Mouse (Mus musculus): ENCODE data around the gene Prpf38b. TPM values are rescaled to one million over a fixed set of nuclear protein-coding genes. Genes with fewer than 3 reads are reported as not detected.

Prpf38b gene
- total and polyA plus RNA-seq, 3 experiments: 117 to 226 (median 216) TPM

DNA sequence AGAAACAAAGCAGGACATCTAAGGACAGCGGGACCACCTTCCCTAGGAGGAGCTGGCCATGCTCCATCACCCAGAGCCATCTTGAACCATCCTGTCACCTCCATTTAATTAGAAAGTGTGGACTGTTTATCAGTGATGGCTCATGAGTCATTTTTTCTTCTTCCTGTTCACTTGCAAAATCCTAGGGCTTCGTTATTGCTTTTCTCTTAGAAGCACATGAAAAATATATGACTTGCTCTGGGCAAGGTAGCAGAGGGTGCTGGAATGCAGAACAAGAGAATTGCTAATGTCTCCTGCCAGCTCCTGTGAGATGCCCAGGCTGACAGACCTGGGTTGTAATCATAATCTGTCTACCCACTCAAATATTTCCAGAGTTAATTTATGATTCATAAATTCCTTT is 50.7 kb downstream of the Prpf38b start:
- no peak for TF ChIP-seq TAL1 (conservative IDR thresholded peaks at IDR 0.05; ENCODE audit: low read depth, low read length)
- no peak for TF ChIP-seq POLR2AphosphoS5 (IDR thresholded peaks at IDR 0.05; ENCODE audit: insufficient replicate concordance, low read depth, low read length)
- no peak for TF ChIP-seq GATA1 (IDR thresholded peaks at IDR 0.05; ENCODE audit: borderline replicate concordance, low read length)
- TF ChIP-seq CTCF (IDR thresholded peaks at IDR 0.05; ENCODE audit: low read depth, low read length): no peak
- TF ChIP-seq GATA2 (IDR thresholded peaks at IDR 0.05; ENCODE audit: borderline replicate concordance, low read depth, low read length): no peak
- no peaks in the 10 kb centered on the region for H3K9me3 ChIP-seq (replicated peaks)
- peaks cover 12% of the 10 kb centered on the region; the same call in 1 of the 2 replicates for H3K27me3 ChIP-seq (ENCODE audit: insufficient read depth, low read length)
- H3K4me3 ChIP-seq (ENCODE audit: low read depth, low read length): no peak overlapping the region
- H3K36me3 ChIP-seq (replicated peaks): no peaks in the 10 kb centered on the region
- ATAC-seq (ENCODE audit: extremely low read depth, insufficient number of reproducible peaks, low FRiP score, poor library complexity, severe bottlenecking) (no peak), DNase-seq (ENCODE audit: low spot score) (no peak)
- no peaks in the 10 kb centered on the region for H3K4me1 ChIP-seq (ENCODE audit: insufficient read depth, low read depth, low read length)

DNA sequence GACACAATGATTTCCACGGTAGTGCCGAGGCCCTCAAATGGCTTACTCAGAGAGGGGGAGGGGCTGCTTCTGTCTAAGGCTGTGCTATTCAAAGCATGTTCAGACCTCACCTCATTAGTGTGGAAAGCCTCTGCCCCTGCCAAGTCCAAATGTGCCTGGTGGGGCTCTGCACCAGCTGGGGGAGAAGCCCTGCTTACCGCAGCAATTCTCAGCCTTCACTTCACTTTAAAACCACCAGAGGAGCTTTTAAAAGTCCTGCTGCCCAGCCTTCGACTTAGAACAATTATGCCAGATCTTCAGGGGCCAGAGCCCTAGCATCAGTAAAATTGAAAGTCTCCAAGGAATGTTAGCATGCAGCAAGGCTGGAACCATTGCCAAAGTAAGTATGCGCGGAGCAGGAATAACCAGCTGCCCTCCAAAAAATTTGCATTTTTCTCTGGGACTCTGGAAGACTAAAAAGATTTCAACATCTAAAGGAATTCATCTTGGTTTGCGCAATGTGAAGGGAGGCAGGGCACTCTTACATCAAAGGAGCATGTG is 53.2 kb downstream of the Prpf38b start:
- DNase-seq (ENCODE audit: low spot score) (no peak), ATAC-seq (ENCODE audit: extremely low read depth, insufficient number of reproducible peaks, low FRiP score, poor library complexity, severe bottlenecking) (no peak)
- no peak for TF ChIP-seq POLR2AphosphoS5 (IDR thresholded peaks at IDR 0.05; ENCODE audit: insufficient replicate concordance, low read depth, low read length)
- no peak for TF ChIP-seq GATA1 (IDR thresholded peaks at IDR 0.05; ENCODE audit: borderline replicate concordance, low read length)
- TF ChIP-seq GATA2 (IDR thresholded peaks at IDR 0.05; ENCODE audit: borderline replicate concordance, low read depth, low read length): no peak
- TF ChIP-seq TAL1 (conservative IDR thresholded peaks at IDR 0.05; ENCODE audit: low read depth, low read length): no peak
- no peaks in the 10 kb centered on the region for H3K9me3 ChIP-seq (replicated peaks)
- no peak overlapping the region for H3K4me3 ChIP-seq (ENCODE audit: low read depth, low read length)
- no peaks in the 10 kb centered on the region for H3K36me3 ChIP-seq (replicated peaks)
- H3K27me3 ChIP-seq (ENCODE audit: insufficient read depth, low read length): peaks cover 18% of the 10 kb centered on the region; the same call in 1 of the 2 replicates
- H3K4me1 ChIP-seq (ENCODE audit: insufficient read depth, low read depth, low read length): no peaks in the 10 kb centered on the region

DNA sequence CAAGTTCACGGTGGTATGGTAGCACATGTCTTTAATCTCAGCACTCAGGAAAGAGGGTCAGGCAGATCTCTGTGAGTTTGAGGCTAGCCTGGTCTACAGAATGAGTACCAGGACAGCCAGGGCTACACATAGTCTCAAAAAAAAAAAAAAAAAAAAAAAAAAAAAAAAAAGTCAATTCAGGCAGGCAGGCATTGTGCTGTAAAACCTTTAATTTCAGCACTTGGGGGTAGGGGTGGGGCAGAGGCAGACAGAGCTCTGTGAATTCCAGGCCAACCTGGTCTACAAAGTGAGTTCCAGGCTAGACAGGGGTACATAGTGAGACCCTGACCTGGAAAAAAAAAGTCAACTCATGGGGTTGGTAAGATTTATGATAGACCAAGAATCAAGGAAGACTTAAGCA is 53.8 kb downstream of the Prpf38b start:
- TF ChIP-seq CTCF (IDR thresholded peaks at IDR 0.05; ENCODE audit: low read depth, low read length) (no peak), POLR2AphosphoS5 (IDR thresholded peaks at IDR 0.05; ENCODE audit: insufficient replicate concordance, low read depth, low read length) (no peak), GATA1 (IDR thresholded peaks at IDR 0.05; ENCODE audit: borderline replicate concordance, low read length) (no peak), TAL1 (conservative IDR thresholded peaks at IDR 0.05; ENCODE audit: low read depth, low read length) (no peak), GATA2 (IDR thresholded peaks at IDR 0.05; ENCODE audit: borderline replicate concordance, low read depth, low read length) (no peak)
- Histone ChIP-seq H3K9me3 (replicated peaks) (no peaks in the 10 kb centered on the region), H3K27me3 (ENCODE audit: insufficient read depth, low read length) (peaks cover 18% of the 10 kb centered on the region; the same call in 1 of the 2 replicates), H3K36me3 (replicated peaks) (no peaks in the 10 kb centered on the region), H3K4me1 (ENCODE audit: insufficient read depth, low read depth, low read length) (no peaks in the 10 kb centered on the region), H3K4me3 (ENCODE audit: low read depth, low read length) (no peak overlapping the region)
- no peak for ATAC-seq (ENCODE audit: extremely low read depth, insufficient number of reproducible peaks, low FRiP score, poor library complexity, severe bottlenecking)
- no peak for DNase-seq (ENCODE audit: low spot score)

DNA sequence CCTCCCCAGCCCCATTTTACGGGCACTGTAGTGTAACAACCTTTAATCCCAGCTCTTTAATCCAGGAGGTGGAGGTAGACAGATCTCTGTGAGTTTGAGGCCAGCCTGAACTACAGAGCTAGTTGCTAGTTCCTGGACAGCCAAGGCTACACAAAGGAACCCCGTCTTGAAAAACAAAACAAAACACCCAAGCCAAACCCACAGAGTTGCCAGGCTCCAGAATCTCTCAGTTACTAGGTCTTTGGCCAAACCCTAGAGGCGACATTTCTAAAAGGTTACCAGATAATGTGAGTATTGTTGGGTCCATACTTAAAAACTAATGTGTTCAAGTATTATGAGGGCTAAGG is 54.4 kb downstream of the Prpf38b start:
- DNase-seq (ENCODE audit: low spot score): no peak
- Histone ChIP-seq H3K4me3 (ENCODE audit: low read depth, low read length) (no peak overlapping the region), H3K36me3 (replicated peaks) (no peaks in the 10 kb centered on the region), H3K4me1 (ENCODE audit: insufficient read depth, low read depth, low read length) (no peaks in the 10 kb centered on the region), H3K9me3 (replicated peaks) (no peaks in the 10 kb centered on the region), H3K27me3 (ENCODE audit: insufficient read depth, low read length) (peaks cover 19% of the 10 kb centered on the region; the same call in 1 of the 2 replicates)
- TF ChIP-seq GATA1 (IDR thresholded peaks at IDR 0.05; ENCODE audit: borderline replicate concordance, low read length) (no peak), TAL1 (conservative IDR thresholded peaks at IDR 0.05; ENCODE audit: low read depth, low read length) (no peak), GATA2 (IDR thresholded peaks at IDR 0.05; ENCODE audit: borderline replicate concordance, low read depth, low read length) (no peak), POLR2AphosphoS5 (IDR thresholded peaks at IDR 0.05; ENCODE audit: insufficient replicate concordance, low read depth, low read length) (no peak), CTCF (IDR thresholded peaks at IDR 0.05; ENCODE audit: low read depth, low read length) (no peak)
- ATAC-seq (ENCODE audit: extremely low read depth, insufficient number of reproducible peaks, low FRiP score, poor library complexity, severe bottlenecking): no peak

DNA sequence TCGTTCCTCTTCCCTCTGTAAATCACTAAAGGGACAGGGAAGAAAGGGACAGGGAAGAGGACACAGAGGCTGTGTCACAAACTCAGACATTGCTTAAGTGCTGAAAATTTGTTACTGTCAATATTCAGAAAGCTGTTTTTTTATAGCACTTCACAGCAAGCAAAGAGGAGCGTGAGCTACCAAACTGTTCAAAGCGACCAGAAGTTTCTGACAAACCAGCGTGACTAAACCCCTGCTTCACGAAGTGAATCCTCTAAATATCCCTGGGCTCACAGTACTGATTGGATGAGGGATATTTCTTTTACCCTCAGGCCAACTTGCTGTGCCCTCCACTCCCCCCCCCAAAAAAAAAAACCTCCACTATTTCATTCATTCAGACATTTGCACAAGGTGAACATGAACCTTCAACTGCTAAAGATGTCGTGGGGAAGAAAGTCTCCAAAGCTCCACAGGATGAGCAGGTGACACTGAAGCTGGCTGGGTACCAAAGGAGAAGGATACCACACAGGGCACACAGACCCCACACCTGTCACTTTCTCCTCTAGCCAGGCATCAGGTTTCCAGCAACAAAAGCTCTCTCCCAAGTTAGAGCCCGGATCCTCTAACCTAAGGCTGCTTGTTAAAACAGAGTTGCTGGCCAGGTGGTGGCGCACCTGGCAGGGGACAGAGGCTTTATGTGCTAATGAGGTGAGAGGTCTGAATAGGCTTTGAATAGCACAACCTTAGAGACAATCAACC is 55.0 kb downstream of the Prpf38b start:
- no peak for DNase-seq (ENCODE audit: low spot score)

DNA sequence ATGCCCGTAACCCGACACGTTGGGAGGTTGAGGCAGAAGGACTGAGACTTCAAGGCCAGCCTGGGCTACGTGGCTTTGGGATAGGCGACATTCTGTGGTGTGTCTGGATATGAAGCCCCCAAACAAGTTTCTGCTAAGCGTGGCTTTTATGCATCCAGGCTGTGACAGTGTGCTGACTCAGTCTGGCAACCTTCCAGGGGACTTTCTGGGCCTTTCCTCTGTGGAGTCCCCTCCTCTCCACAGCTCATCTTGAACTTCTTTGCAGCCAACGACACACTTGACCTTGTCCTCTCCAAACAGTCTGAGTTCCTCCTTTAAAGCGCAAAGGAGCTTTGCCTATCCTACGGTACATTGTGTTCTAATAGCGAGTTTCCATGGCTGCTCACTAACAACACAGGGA is 55.7 kb downstream of the Prpf38b start:
- peaks cover 6% of the 10 kb centered on the region for H3K4me1 ChIP-seq (ENCODE audit: insufficient read depth, low read depth, low read length)
- ATAC-seq (ENCODE audit: extremely low read depth, insufficient number of reproducible peaks, low FRiP score, poor library complexity, severe bottlenecking): no peak
- no peaks in the 10 kb centered on the region for H3K9me3 ChIP-seq (replicated peaks)
- H3K27me3 ChIP-seq (ENCODE audit: insufficient read depth, low read length): peaks cover 19% of the 10 kb centered on the region
- DNase-seq (ENCODE audit: low spot score): no peak
- TF ChIP-seq GATA1 (IDR thresholded peaks at IDR 0.05; ENCODE audit: borderline replicate concordance, low read length) (no peak), GATA2 (IDR thresholded peaks at IDR 0.05; ENCODE audit: borderline replicate concordance, low read depth, low read length) (no peak), TAL1 (conservative IDR thresholded peaks at IDR 0.05; ENCODE audit: low read depth, low read length) (no peak), POLR2AphosphoS5 (IDR thresholded peaks at IDR 0.05; ENCODE audit: insufficient replicate concordance, low read depth, low read length) (no peak), CTCF (IDR thresholded peaks at IDR 0.05; ENCODE audit: low read depth, low read length) (no peak)
- no peaks in the 10 kb centered on the region for H3K36me3 ChIP-seq (replicated peaks)
- no peak overlapping the region for H3K4me3 ChIP-seq (ENCODE audit: low read depth, low read length)

More for the DNA sequence above, 55.0 kb downstream of the Prpf38b start:
- H3K4me3 ChIP-seq (ENCODE audit: low read depth, low read length): no peak overlapping the region
- H3K9me3 ChIP-seq (replicated peaks): no peaks in the 10 kb centered on the region
- TF ChIP-seq POLR2AphosphoS5 (IDR thresholded peaks at IDR 0.05; ENCODE audit: insufficient replicate concordance, low read depth, low read length) (no peak), CTCF (IDR thresholded peaks at IDR 0.05; ENCODE audit: low read depth, low read length) (no peak), GATA1 (IDR thresholded peaks at IDR 0.05; ENCODE audit: borderline replicate concordance, low read length) (no peak), TAL1 (conservative IDR thresholded peaks at IDR 0.05; ENCODE audit: low read depth, low read length) (no peak), GATA2 (IDR thresholded peaks at IDR 0.05; ENCODE audit: borderline replicate concordance, low read depth, low read length) (no peak)
- H3K27me3 ChIP-seq (ENCODE audit: insufficient read depth, low read length): peaks cover 19% of the 10 kb centered on the region; the same call in 1 of the 2 replicates
- no peaks in the 10 kb centered on the region for H3K36me3 ChIP-seq (replicated peaks)
- no peak; the same call in 1 of the 2 replicates for ATAC-seq (ENCODE audit: extremely low read depth, insufficient number of reproducible peaks, low FRiP score, poor library complexity, severe bottlenecking)
- no peaks in the 10 kb centered on the region for H3K4me1 ChIP-seq (ENCODE audit: insufficient read depth, low read depth, low read length)

All from G1E (cell line).